Mouse (Mus musculus) lung, postnatal 0 days (tissue): Measurements from ENCODE around the gene Fam196b.

Experiments
- CTCF ChIP-seq: IDR thresholded peaks from 2 replicates; pipeline ENCODE4 v1.5.1; 2016; ENCODE audit warnings: antibody characterized with exemption, mild to moderate bottlenecking
- EP300 ChIP-seq: IDR thresholded peaks from 2 replicates; pipeline ENCODE4 v1.6.1; 2016; ENCODE audit warnings: antibody characterized with exemption, mild to moderate bottlenecking, control low read depth

DNA sequence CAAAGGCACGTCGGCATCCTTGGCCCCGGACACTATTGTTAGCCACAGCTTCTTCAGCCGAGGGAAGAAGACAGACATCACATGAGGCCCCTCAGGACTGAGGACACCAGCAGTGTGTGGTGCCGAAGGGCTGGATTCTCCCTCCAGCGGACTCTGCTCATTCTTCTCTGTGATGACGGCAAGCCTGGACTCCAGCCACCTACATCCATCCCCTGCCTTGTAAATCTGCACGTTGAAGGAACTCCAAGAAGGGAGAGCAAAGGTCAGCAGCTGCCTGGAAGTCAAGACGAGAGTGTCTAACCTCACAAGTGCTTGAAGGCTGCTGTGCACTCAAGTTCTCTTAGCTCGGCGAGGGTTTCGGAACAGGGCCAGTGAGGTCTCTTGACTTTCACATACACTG is 40.8 kb downstream of the Fam196b start:
- no peak for TF ChIP-seq CTCF
- TF ChIP-seq EP300 = no peak
